Mouse (Mus musculus) heart, embryonic 11.5 days (tissue): ENCODE data around the gene Spocd1. TPM values are rescaled to one million over a fixed set of nuclear protein-coding genes. Genes with fewer than 3 reads are reported as not detected.

ENCODE experiments used
- ATAC-seq: fragments of 200-750 bp; cut with Nextera tagmentation; replicated peaks from 2 replicates; pipeline ENCODE4 v1.8.0; 2017; ENCODE audit warnings: moderate library complexity; ENCODE audit not compliant: insufficient number of reproducible peaks, low FRiP score, low TSS enrichment
- H3K27ac ChIP-seq: fragments of 300-500 bp; sonication (generic); 2 replicates; pipeline ENCODE4 v1.5.1; 2014; ENCODE audit warnings: mild to moderate bottlenecking, low read depth, low read length
- H3K27me3 ChIP-seq: fragments of 300-500 bp; sonication (generic); 2 replicates; pipeline ENCODE4 v1.6.1; 2014; ENCODE audit warnings: mild to moderate bottlenecking, low read length, mixed read lengths; ENCODE audit not compliant: control insufficient read depth, insufficient read depth
- H3K36me3 ChIP-seq: fragments of 300-500 bp; sonication (generic); 2 replicates; pipeline ENCODE4 v1.6.1; 2014; ENCODE audit warnings: mild to moderate bottlenecking, low read length, moderate library complexity, mixed read lengths; ENCODE audit not compliant: control insufficient read depth, insufficient read depth
- H3K4me1 ChIP-seq: fragments of 300-500 bp; sonication (generic); 2 replicates; pipeline ENCODE4 v1.6.1; 2014; ENCODE audit warnings: low read length; ENCODE audit not compliant: control insufficient read depth, insufficient read depth
- H3K4me2 ChIP-seq: fragments of 300-500 bp; sonication (generic); 2 replicates; pipeline ENCODE4 v1.6.1; 2014; ENCODE audit warnings: mild to moderate bottlenecking, moderate library complexity
- H3K4me3 ChIP-seq: fragments of 300-500 bp; sonication (generic); 2 replicates; pipeline ENCODE4 v1.5.1; 2014; ENCODE audit warnings: low read depth, low read length
- H3K9ac ChIP-seq: fragments of 300-500 bp; sonication (generic); 2 replicates; pipeline ENCODE4 v1.6.1; 2014; ENCODE audit warnings: mild to moderate bottlenecking, low read depth, low read length, moderate library complexity
- H3K9me3 ChIP-seq: fragments of 300-500 bp; sonication (generic); replicated peaks from 2 replicates; pipeline ENCODE4 v1.6.1; 2016; ENCODE audit warnings: low read length; ENCODE audit not compliant: control insufficient read depth
- WGBS: fragments of 180-500 bp; shearing (Covaris S2); extraction: QIAGEN DNeasy Blood & Tissue Kit; methylation state at CpG from one replicate; pipeline ENCODE4 v1.1.7; 2014; ENCODE audit not compliant: insufficient replicate concordance; 5-methylcytosine and 5-hydroxymethylcytosine counted together
- polyA plus RNA-seq: library from polyadenylated mRNA; unstranded; fragments of >200 nt; fragmentation: Nextera tagmentation; extraction: Ambion mirVana; gene quantifications from 2 replicates; pipeline ENCODE4 v1.2.1, GENCODE M21; 2014

Gene Spocd1
- polyA plus RNA-seq, 1 experiment from 2014 or later, result 0.34 TPM

- H3K9me3 ChIP-seq, result no peaks in the 10 kb centered on the region
- no peaks in the 10 kb centered on the region for H3K36me3 ChIP-seq
- under 1% methylated on average over 24 of the region's 77 CpGs for WGBS
- no peak for ATAC-seq
- H3K27ac ChIP-seq, result no peak within 1 kb of the TSS
- peaks cover 18% of the 10 kb centered on the region for H3K4me1 ChIP-seq
- peaks cover 85% of the 10 kb centered on the region for H3K27me3 ChIP-seq
- peak within 1 kb of the TSS; percentile 66; the same call in 1 of the 2 replicates for H3K9ac ChIP-seq
- H3K4me2 ChIP-seq, result peak within 1 kb of the TSS; percentile 97
- H3K4me3 ChIP-seq, result peak within 1 kb of the TSS; percentile 65
These were observed 55.5 kb downstream of the Spocd1 start, which contains the start of gene Adgrb2 for GRCm38 (mm10) chr4:129984421-129985061. Gene Adgrb2 (plus strand): TSS chr4:129984870.

- no peak for ATAC-seq
- H3K4me1 ChIP-seq, result peaks cover 18% of the 10 kb centered on the region
- H3K27ac ChIP-seq, result no peak overlapping the region
- H3K36me3 ChIP-seq, result no peaks in the 10 kb centered on the region
- under 1% methylated on average over 40 of the region's 48 CpGs for WGBS
- H3K27me3 ChIP-seq, result peaks cover 83% of the 10 kb centered on the region
- H3K9me3 ChIP-seq, result no peaks in the 10 kb centered on the region
- peak overlapping the region; percentile 97 for H3K4me2 ChIP-seq
- H3K9ac ChIP-seq, result peak overlapping the region; percentile 66; the same call in 1 of the 2 replicates
- H3K4me3 ChIP-seq, result peak overlapping the region; percentile 65
These were observed 56.2 kb downstream of the Spocd1 start for GRCm38 (mm10) chr4:129985161-129985670.

GRCm38 (mm10) chr4:129985671-129986441 is 56.8 kb downstream of the Spocd1 start:
- Histone ChIP-seq H3K27ac (no peak overlapping the region), H3K27me3 (peaks cover 78% of the 10 kb centered on the region), H3K36me3 (no peaks in the 10 kb centered on the region), H3K4me1 (peaks cover 18% of the 10 kb centered on the region), H3K4me2 (peak overlapping the region; percentile 97), H3K9me3 (no peaks in the 10 kb centered on the region), H3K4me3 (peak overlapping the region; percentile 65), H3K9ac (peak overlapping the region; percentile 35; the same call in 1 of the 2 replicates)
- 1% methylated on average over 55 of the region's 58 CpGs for WGBS
- ATAC-seq, result no peak

- H3K27ac ChIP-seq, result no peak overlapping the region
- H3K36me3 ChIP-seq, result no peaks in the 10 kb centered on the region
- peaks cover 18% of the 10 kb centered on the region for H3K4me1 ChIP-seq
- peak overlapping the region; percentile 93 for H3K4me2 ChIP-seq
- peak overlapping the region; percentile 48 for H3K4me3 ChIP-seq
- peaks cover 68% of the 10 kb centered on the region for H3K27me3 ChIP-seq
- no peak for ATAC-seq
- 1% methylated on average over 53 of the region's 53 CpGs for WGBS
- H3K9me3 ChIP-seq, result no peaks in the 10 kb centered on the region
- peak overlapping the region; percentile 58; the same call in 1 of the 2 replicates for H3K9ac ChIP-seq
These were observed 58.9 kb downstream of the Spocd1 start for GRCm38 (mm10) chr4:129987825-129988504.

- H3K4me3 ChIP-seq, result no peak overlapping the region
- H3K4me2 ChIP-seq, result no peak overlapping the region
- H3K9me3 ChIP-seq, result no peaks in the 10 kb centered on the region
- no peak for ATAC-seq
- H3K36me3 ChIP-seq, result no peaks in the 10 kb centered on the region
- no peak overlapping the region for H3K9ac ChIP-seq
- H3K4me1 ChIP-seq, result peaks cover 9% of the 10 kb centered on the region
- H3K27me3 ChIP-seq, result peaks cover 62% of the 10 kb centered on the region
- H3K27ac ChIP-seq, result no peak overlapping the region
- WGBS, result 70% methylated on average over 4 of the region's 4 CpGs
These were observed 60.9 kb downstream of the Spocd1 start for GRCm38 (mm10) chr4:129989925-129990324.

GRCm38 (mm10) chr4:129992720-129993119 is 63.7 kb downstream of the Spocd1 start:
- 62% methylated on average over 16 of the region's 16 CpGs for WGBS
- peaks cover 50% of the 10 kb centered on the region for H3K27me3 ChIP-seq
- no peaks in the 10 kb centered on the region for H3K36me3 ChIP-seq
- H3K4me1 ChIP-seq, result peaks cover 4% of the 10 kb centered on the region
- H3K9ac ChIP-seq, result no peak overlapping the region
- no peak for ATAC-seq
- no peak overlapping the region for H3K4me3 ChIP-seq
- H3K27ac ChIP-seq, result no peak overlapping the region
- H3K4me2 ChIP-seq, result no peak overlapping the region
- H3K9me3 ChIP-seq, result no peaks in the 10 kb centered on the region

- Histone ChIP-seq H3K36me3 (no peaks in the 10 kb centered on the region), H3K9me3 (no peaks in the 10 kb centered on the region), H3K4me3 (no peak overlapping the region), H3K27ac (no peak overlapping the region), H3K4me1 (peaks cover 5% of the 10 kb centered on the region), H3K9ac (no peak overlapping the region), H3K27me3 (peaks cover 48% of the 10 kb centered on the region), H3K4me2 (no peak overlapping the region)
- 87% methylated on average over 5 of the region's 5 CpGs for WGBS
- ATAC-seq, result no peak
These were observed 64.2 kb downstream of the Spocd1 start for GRCm38 (mm10) chr4:129993213-129993612.

- ATAC-seq, result no peak
- Histone ChIP-seq H3K9me3 (no peaks in the 10 kb centered on the region), H3K27ac (no peak overlapping the region), H3K27me3 (peaks cover 48% of the 10 kb centered on the region), H3K4me2 (no peak overlapping the region), H3K36me3 (no peaks in the 10 kb centered on the region), H3K4me3 (no peak overlapping the region), H3K4me1 (peaks cover 3% of the 10 kb centered on the region; the same call in 1 of the 2 replicates), H3K9ac (no peak overlapping the region)
- WGBS, result 83% methylated on average over 16 of the region's 16 CpGs
These were observed 65.1 kb downstream of the Spocd1 start for GRCm38 (mm10) chr4:129993944-129994695.
